Mouse (Mus musculus) hindbrain, embryonic 14.5 days (tissue): ENCODE results near the gene Rad50. TPM values are rescaled to one million over a fixed set of nuclear protein-coding genes. Genes with fewer than 3 reads are reported as not detected.

Experiments
- ATAC-seq: fragments of 200-750 bp; cut with Nextera tagmentation; 2 replicates; pipeline ENCODE4 v1.8.0; 2017; ENCODE audit warnings: moderate number of reproducible peaks, mild to moderate bottlenecking, moderate TSS enrichment, moderate library complexity; ENCODE audit not compliant: low FRiP score
- DNase-seq: peaks from one replicate; pipeline ENCODE4 v3.0.0-alpha.2; 2015; ENCODE audit warnings: low spot score
- H3K27ac ChIP-seq: fragments of 300-500 bp; sonication (generic); 2 replicates; pipeline ENCODE4 v1.5.1; 2014; ENCODE audit warnings: mild to moderate bottlenecking, moderate library complexity
- H3K27me3 ChIP-seq: fragments of 300-500 bp; sonication (generic); 2 replicates; pipeline ENCODE4 v1.6.1; 2014; ENCODE audit warnings: mild to moderate bottlenecking, low read length, mixed read lengths; ENCODE audit not compliant: control insufficient read depth, insufficient read depth
- H3K36me3 ChIP-seq: fragments of 300-500 bp; sonication (generic); replicated peaks from 2 replicates; pipeline ENCODE4 v1.6.1; 2014; ENCODE audit not compliant: control insufficient read depth, insufficient read depth
- H3K4me1 ChIP-seq: fragments of 300-500 bp; sonication (generic); replicated peaks from 2 replicates; pipeline ENCODE4 v1.6.1; 2014; ENCODE audit warnings: antibody characterized with exemption, low read length, mixed read lengths; ENCODE audit not compliant: control insufficient read depth, insufficient read depth
- H3K4me2 ChIP-seq: fragments of 300-500 bp; sonication (generic); replicated peaks from 2 replicates; pipeline ENCODE4 v1.6.1; 2014; ENCODE audit warnings: mild to moderate bottlenecking, moderate library complexity
- H3K4me3 ChIP-seq: fragments of 300-500 bp; sonication (generic); replicated peaks from 2 replicates; pipeline ENCODE4 v1.5.1; 2014; ENCODE audit warnings: mild to moderate bottlenecking, low read length
- H3K9ac ChIP-seq: fragments of 300-500 bp; sonication (generic); 2 replicates; pipeline ENCODE4 v1.6.1; 2014
- H3K9me3 ChIP-seq: fragments of 300-500 bp; sonication (generic); 2 replicates; pipeline ENCODE4 v1.6.1; 2016; ENCODE audit warnings: low read length; ENCODE audit not compliant: control insufficient read depth
- WGBS: fragments of 180-500 bp; shearing (Covaris S2); extraction: QIAGEN DNeasy Blood & Tissue Kit; methylation state at CpG from one replicate; pipeline ENCODE4 v1.1.7; 2014; 5-methylcytosine and 5-hydroxymethylcytosine counted together
- polyA plus RNA-seq: library from polyadenylated mRNA; unstranded; fragments of >200 nt; fragmentation: Nextera tagmentation; extraction: Ambion mirVana; gene quantifications from 2 replicates; pipeline ENCODE4 v1.2.1, GENCODE M21; 2014

Gene Rad50
- polyA plus RNA-seq, 1 experiment from 2014 or later: 10.7 TPM

- Histone ChIP-seq H3K9ac (no peak overlapping the region), H3K4me2 (no peak overlapping the region), H3K27ac (no peak overlapping the region), H3K4me3 (no peak overlapping the region), H3K9me3 (no peaks in the 10 kb centered on the region), H3K4me1 (no peaks in the 10 kb centered on the region), H3K27me3 (no peaks in the 10 kb centered on the region), H3K36me3 (peaks cover 42% of the 10 kb centered on the region)
- WGBS: 92% methylated on average over 4 of the region's 4 CpGs
- DNase-seq (no peak), ATAC-seq (no peak)
Observed at GRCm38 (mm10) chr11:53671414-53671813, 35.7 kb downstream of the Rad50 start.

- peaks cover 24% of the 10 kb centered on the region for H3K36me3 ChIP-seq
- no peak for DNase-seq
- no peak overlapping the region for H3K4me3 ChIP-seq
- H3K27ac ChIP-seq: no peak overlapping the region
- WGBS: 88% methylated on average over 5 of the region's 5 CpGs
- no peak for ATAC-seq
- no peaks in the 10 kb centered on the region for H3K27me3 ChIP-seq
- no peak overlapping the region for H3K9ac ChIP-seq
- H3K4me2 ChIP-seq: no peak overlapping the region
- no peaks in the 10 kb centered on the region for H3K9me3 ChIP-seq
- H3K4me1 ChIP-seq: no peaks in the 10 kb centered on the region
Observed at GRCm38 (mm10) chr11:53664091-53664490, 43.0 kb downstream of the Rad50 start.

GRCm38 (mm10) chr11:53662794-53663674, 44.1 kb downstream of the Rad50 start:
- Histone ChIP-seq H3K27ac (no peak overlapping the region), H3K4me1 (no peaks in the 10 kb centered on the region), H3K4me2 (no peak overlapping the region), H3K4me3 (no peak overlapping the region), H3K9me3 (no peaks in the 10 kb centered on the region), H3K9ac (no peak overlapping the region), H3K36me3 (peaks cover 17% of the 10 kb centered on the region), H3K27me3 (no peaks in the 10 kb centered on the region)
- DNase-seq (no peak), ATAC-seq (no peak)
- WGBS: 82% methylated on average over 14 of the region's 14 CpGs

- Histone ChIP-seq H3K4me1 (no peaks in the 10 kb centered on the region), H3K4me3 (no peak overlapping the region), H3K4me2 (no peak overlapping the region), H3K27ac (no peak overlapping the region), H3K36me3 (peaks cover 9% of the 10 kb centered on the region; the same call in 1 of the 2 replicates), H3K9ac (no peak overlapping the region), H3K9me3 (no peaks in the 10 kb centered on the region), H3K27me3 (no peaks in the 10 kb centered on the region)
- DNase-seq: no peak
- no peak for ATAC-seq
- WGBS: 94% methylated on average over 6 of the region's 6 CpGs
Observed at GRCm38 (mm10) chr11:53657828-53658227, 49.3 kb downstream of the Rad50 start.

- H3K27me3 ChIP-seq: no peaks in the 10 kb centered on the region
- no peaks in the 10 kb centered on the region for H3K4me1 ChIP-seq
- H3K36me3 ChIP-seq: peaks cover 9% of the 10 kb centered on the region; the same call in 1 of the 2 replicates
- no peak overlapping the region for H3K4me2 ChIP-seq
- H3K9me3 ChIP-seq: no peaks in the 10 kb centered on the region
- no peak overlapping the region for H3K9ac ChIP-seq
- H3K27ac ChIP-seq: no peak overlapping the region
- DNase-seq (no peak), ATAC-seq (no peak)
- WGBS: 89% methylated on average over 8 of the region's 8 CpGs
- no peak overlapping the region for H3K4me3 ChIP-seq
Observed at GRCm38 (mm10) chr11:53657381-53657780, 49.7 kb downstream of the Rad50 start.

- ATAC-seq: no peak
- no peak overlapping the region for H3K9ac ChIP-seq
- H3K4me3 ChIP-seq: no peak overlapping the region
- no peak overlapping the region for H3K4me2 ChIP-seq
- H3K4me1 ChIP-seq: no peaks in the 10 kb centered on the region
- DNase-seq: no peak
- 91% methylated on average over 9 of the region's 9 CpGs for WGBS
- no peaks in the 10 kb centered on the region for H3K9me3 ChIP-seq
- no peak overlapping the region for H3K27ac ChIP-seq
- H3K27me3 ChIP-seq: no peaks in the 10 kb centered on the region
- H3K36me3 ChIP-seq: peaks cover 14% of the 10 kb centered on the region; the same call in 1 of the 2 replicates
Observed at GRCm38 (mm10) chr11:53656558-53657202, 50.4 kb downstream of the Rad50 start.

- H3K36me3 ChIP-seq: peaks cover 25% of the 10 kb centered on the region
- H3K27ac ChIP-seq: no peak overlapping the region
- H3K4me1 ChIP-seq: no peaks in the 10 kb centered on the region
- ATAC-seq (no peak), DNase-seq (no peak)
- no peak overlapping the region for H3K4me2 ChIP-seq
- no peaks in the 10 kb centered on the region for H3K27me3 ChIP-seq
- H3K9ac ChIP-seq: no peak overlapping the region
- 96% methylated on average over 5 of the region's 5 CpGs for WGBS
- no peaks in the 10 kb centered on the region for H3K9me3 ChIP-seq
- no peak overlapping the region for H3K4me3 ChIP-seq
Observed at GRCm38 (mm10) chr11:53655043-53655442, 52.1 kb downstream of the Rad50 start.

- 97% methylated on average over 2 of the region's 2 CpGs for WGBS
- no peak overlapping the region for H3K4me3 ChIP-seq
- H3K27ac ChIP-seq: no peak overlapping the region
- H3K9ac ChIP-seq: no peak overlapping the region
- ATAC-seq (no peak), DNase-seq (no peak)
- H3K4me1 ChIP-seq: no peaks in the 10 kb centered on the region
- peaks cover 29% of the 10 kb centered on the region for H3K36me3 ChIP-seq
- no peak overlapping the region for H3K4me2 ChIP-seq
- H3K9me3 ChIP-seq: no peaks in the 10 kb centered on the region
- H3K27me3 ChIP-seq: no peaks in the 10 kb centered on the region
Observed at GRCm38 (mm10) chr11:53652427-53652826, 54.7 kb downstream of the Rad50 start.

- WGBS: 97% methylated on average over 4 of the region's 4 CpGs
- Histone ChIP-seq H3K36me3 (peaks cover 29% of the 10 kb centered on the region), H3K27ac (no peak overlapping the region), H3K9me3 (no peaks in the 10 kb centered on the region), H3K4me1 (no peaks in the 10 kb centered on the region), H3K4me3 (no peak overlapping the region), H3K27me3 (no peaks in the 10 kb centered on the region), H3K4me2 (no peak overlapping the region), H3K9ac (no peak overlapping the region)
- ATAC-seq (no peak), DNase-seq (no peak)
Observed at GRCm38 (mm10) chr11:53651441-53651840, 55.7 kb downstream of the Rad50 start.
